Mouse (Mus musculus) heart, embryonic 14.5 days (tissue): Measurements from ENCODE around the gene Lect2. TPM values are rescaled to one million over a fixed set of nuclear protein-coding genes. Genes with fewer than 3 reads are reported as not detected.

Experiments used
- polyA plus RNA-seq: library from polyadenylated mRNA; unstranded; fragments of >200 nt; fragmentation: Nextera tagmentation; extraction: Ambion mirVana; gene quantifications from 2 replicates; pipeline ENCODE4 v1.2.1, GENCODE M21; 2014

Lect2 gene
- polyA plus RNA-seq, 1 experiment from 2014 or later, result not detected

Other genes starting within 250 kb of the Lect2 start
- gene Gm3045, start 121.9 kb downstream of the Lect2 start, polyA plus RNA-seq, result not detected in 2 replicates
- gene Slc25a48, start 110.1 kb downstream of the Lect2 start, polyA plus RNA-seq, result not detected in 2 replicates
- gene Il9, start 66.3 kb downstream of the Lect2 start, polyA plus RNA-seq, result not detected in 2 replicates
- 1.3 and 1.5 TPM in 2 replicates for gene Fbxl21, start 26.0 kb downstream of the Lect2 start, polyA plus RNA-seq
- gene Tgfbi, start 61.0 kb upstream of the Lect2 start, polyA plus RNA-seq, result 37.7 and 46.2 TPM in 2 replicates
- gene Smad5, start 154.5 kb upstream of the Lect2 start, polyA plus RNA-seq, result 27.1 TPM in 2 replicates
- not detected in 2 replicates for gene Gm45623, start 205.3 kb upstream of the Lect2 start, polyA plus RNA-seq